ENCODE assay signal across 15 mouse cellular contexts in the genomic region with DNA sequence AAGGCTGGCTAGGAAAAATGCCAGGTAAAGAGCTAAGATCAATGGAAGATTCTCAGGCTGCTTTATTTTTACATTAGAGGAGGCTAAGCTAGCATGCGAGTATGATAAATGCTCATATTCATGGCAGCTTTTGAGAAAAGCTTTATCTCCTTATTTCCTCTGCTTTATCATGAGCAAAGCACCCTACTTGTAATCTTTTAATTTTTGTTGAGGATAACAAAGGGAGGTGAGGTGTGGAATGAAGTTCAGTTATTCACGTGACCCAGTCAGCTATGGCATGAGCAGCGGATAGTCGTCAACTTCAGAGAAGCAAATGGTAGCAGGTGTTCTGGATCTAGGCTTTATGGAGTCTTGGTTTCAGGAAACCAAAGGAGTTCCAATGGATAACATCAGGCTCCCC.
"Had no signal": no experiment of that assay in that cellular context is flagged by ENCODE, and none has a peak within 500 bp of the region (broad histone marks: within the 10 kb centered on the region; RNA-seq: fewer than 3 reads in every experiment).

No protein-coding gene starts in this region.

- DNase-seq: retina, postnatal 1 day; right cerebral cortex, adult 18-20 months; right cerebral cortex, postnatal 14 days; right cerebral cortex, postnatal 25 days; right cerebral cortex, postnatal 4 days; spleen, adult 18-20 months; thymus, adult 18-20 months; thymus, adult 2 months; thymus, postnatal 14 days; thymus, postnatal 25 days; thymus, postnatal 36 days; thymus, postnatal 4 days had no signal

- H3K4me3 ChIP-seq: neural tube, embryonic 15.5 days; stomach, embryonic 15.5 days had no signal

- H3K36me3 ChIP-seq: neural tube, embryonic 15.5 days; stomach, embryonic 15.5 days had no signal

- H3K4me1 ChIP-seq: neural tube, embryonic 15.5 days; stomach, embryonic 15.5 days had no signal

- H3K9me3 ChIP-seq: neural tube, embryonic 15.5 days; stomach, embryonic 15.5 days had no signal

- H3K4me2 ChIP-seq: neural tube, embryonic 15.5 days; stomach, embryonic 15.5 days had no signal

- H3K9ac ChIP-seq: neural tube, embryonic 15.5 days; stomach, embryonic 15.5 days had no signal

- H3K27me3 ChIP-seq: neural tube, embryonic 15.5 days; stomach, embryonic 15.5 days had no signal

- H3K27ac ChIP-seq: neural tube, embryonic 15.5 days; stomach, embryonic 15.5 days; stomach, postnatal 0 days had no signal
